In the genomic region with DNA sequence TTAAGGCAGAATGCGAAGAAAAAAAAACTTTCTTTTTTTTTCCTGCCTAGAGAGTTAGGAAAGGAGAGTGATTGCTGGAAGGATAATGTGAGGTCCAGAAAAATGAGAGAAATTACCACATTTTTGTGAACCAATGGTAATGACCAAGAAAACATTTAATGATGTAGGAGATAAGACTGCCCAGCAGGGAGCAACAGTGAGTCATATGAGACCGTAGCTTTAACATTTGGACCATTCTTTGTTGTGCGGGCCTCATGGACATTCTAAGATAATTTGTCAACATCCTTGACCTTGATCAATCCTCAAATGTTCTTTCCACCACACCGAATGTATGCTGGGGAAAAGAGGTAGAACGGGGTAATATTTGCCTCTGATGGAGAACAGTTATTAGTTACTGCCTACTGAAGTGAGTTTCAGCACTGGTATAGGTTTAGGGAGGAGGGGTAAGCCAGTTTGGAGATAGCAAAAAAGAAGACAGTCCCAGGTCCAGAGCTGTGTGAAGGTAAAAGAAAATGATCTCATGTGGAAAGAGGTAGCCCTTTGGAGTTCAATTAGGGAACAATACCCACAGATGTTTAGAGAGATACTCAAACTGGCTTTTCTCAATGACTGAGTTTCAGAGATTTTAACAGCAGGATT, we compare ENCODE assay signal across 9 mouse cellular contexts. TPM values are rescaled to one million over a fixed set of nuclear protein-coding genes. Genes with fewer than 3 reads are reported as not detected.
DNase-seq lines count a peak whose midpoint lies in the region; ATAC-seq lines count a peak whose summit lies in the region.
"Had no signal": no experiment of that assay in that cellular context is flagged by ENCODE, and none has a peak within 500 bp of the region (broad histone marks: within the 10 kb centered on the region; RNA-seq: fewer than 3 reads in every experiment).

No protein-coding gene starts in this region.

- H3K9me3 ChIP-seq in forebrain, embryonic 12.5 days, result no peaks in the 10 kb centered on the region
- no peaks in the 10 kb centered on the region for H3K9me3 ChIP-seq in forebrain, embryonic 11.5 days (ENCODE audit: control insufficient read depth, low read length)
- H3K9me3 ChIP-seq: neural tube, embryonic 13.5 days had no signal

- H3K4me3 ChIP-seq in forebrain, embryonic 12.5 days (replicated peaks), result no peak overlapping the region
- no peak overlapping the region for H3K4me3 ChIP-seq in forebrain, embryonic 11.5 days (ENCODE audit: low read depth, low read length)
- H3K4me3 ChIP-seq: neural tube, embryonic 13.5 days had no signal

- no peaks in the 10 kb centered on the region for H3K4me1 ChIP-seq in forebrain, embryonic 12.5 days
- no peaks in the 10 kb centered on the region for H3K4me1 ChIP-seq in forebrain, embryonic 11.5 days (replicated peaks; ENCODE audit: control insufficient read depth, insufficient read depth, low read length)
- H3K4me1 ChIP-seq: neural tube, embryonic 13.5 days had no signal

- peaks cover 32% of the 10 kb centered on the region for H3K36me3 ChIP-seq in forebrain, embryonic 12.5 days (replicated peaks)
- no peaks in the 10 kb centered on the region; the same call in 1 of the 2 replicates for H3K36me3 ChIP-seq in forebrain, embryonic 11.5 days (ENCODE audit: control insufficient read depth, insufficient read depth, low read length)

- no peaks in the 10 kb centered on the region for H3K27me3 ChIP-seq in forebrain, embryonic 12.5 days
- H3K27me3 ChIP-seq in forebrain, embryonic 11.5 days (ENCODE audit: control insufficient read depth, insufficient read depth, low read length), result no peaks in the 10 kb centered on the region
- H3K27me3 ChIP-seq: neural tube, embryonic 13.5 days had no signal

- no peak overlapping the region for H3K27ac ChIP-seq in forebrain, embryonic 12.5 days
- H3K27ac ChIP-seq in forebrain, embryonic 11.5 days (ENCODE audit: low read depth, low read length), result no peak overlapping the region
- H3K27ac ChIP-seq: neural tube, embryonic 13.5 days had no signal

- H3K4me2 ChIP-seq in forebrain, embryonic 12.5 days, result no peak overlapping the region
- no peak overlapping the region for H3K4me2 ChIP-seq in forebrain, embryonic 11.5 days (ENCODE audit: low read depth, low read length, severe bottlenecking)
- H3K4me2 ChIP-seq: neural tube, embryonic 13.5 days had no signal

- no peak overlapping the region for H3K9ac ChIP-seq in forebrain, embryonic 12.5 days
- H3K9ac ChIP-seq in forebrain, embryonic 11.5 days (ENCODE audit: low read length), result no peak overlapping the region
- H3K9ac ChIP-seq: neural tube, embryonic 13.5 days had no signal

- no peak for DNase-seq in forebrain, embryonic 11.5 days (ENCODE audit: low spot score)
- DNase-seq in lung, postnatal 36 days, result peak; percentile 14
- DNase-seq in lung, postnatal 14 days, result no peak
- peak; percentile 0 to 34 for DNase-seq in kidney, postnatal 36 days
- no peak for DNase-seq in thymus, adult 18-20 months
- DNase-seq in urinary bladder, adult 18-20 months (ENCODE audit: low spot score in 2 of 2), result no peak

- WGBS in forebrain, embryonic 12.5 days, result 82% methylated on average over 5 of the region's 5 CpGs
- WGBS in forebrain, embryonic 11.5 days, result 83% methylated on average over 5 of the region's 5 CpGs

- peak; percentile 60; the same call in 1 of the 2 replicates for ATAC-seq in forebrain, embryonic 12.5 days (ENCODE audit: low FRiP score)
- no peak for ATAC-seq in forebrain, embryonic 11.5 days (replicated peaks; ENCODE audit: low FRiP score)
- peak; percentile 79; the same call in 1 of the 2 replicates for ATAC-seq in common myeloid progenitor, adult 5-6 weeks (replicated peaks; ENCODE audit: low read depth, poor library complexity, severe bottlenecking)

RNA-seq across cellular contexts. Expression of a gene that starts 24.9 kb away (rescaled TPM):
- polyA plus RNA-seq in forebrain, embryonic 12.5 days (2016; fragmentation: Nextera tagmentation; extraction: Ambion mirVana), result 64.1 and 68.2 TPM in 2 replicates
- 68.7 and 74.6 TPM in 2 replicates for polyA plus RNA-seq in forebrain, embryonic 11.5 days (2014; fragmentation: Nextera tagmentation; extraction: Ambion mirVana)
- total RNA-seq in common myeloid progenitor, adult 5-6 weeks (2017), result 73.0 and 98.0 TPM in 2 replicates

RNA-seq across cellular contexts. Expression of a gene that starts 54.3 kb away (rescaled TPM):
- 53.7 and 59.4 TPM in 2 replicates for polyA plus RNA-seq in forebrain, embryonic 12.5 days (2016; fragmentation: Nextera tagmentation; extraction: Ambion mirVana)
- 46.2 and 51.7 TPM in 2 replicates for polyA plus RNA-seq in forebrain, embryonic 11.5 days (2014; fragmentation: Nextera tagmentation; extraction: Ambion mirVana)
- total RNA-seq in common myeloid progenitor, adult 5-6 weeks (2017), result 29.0 and 30.5 TPM in 2 replicates

Comparison
In these comparisons a context has a peak if more than half of its experiments do, and no peak if none do; other contexts are left out.
1. DNase-seq: peak in lung, postnatal 36 days (single experiment) and kidney, postnatal 36 days (2 of 2); none in forebrain, embryonic 11.5 days (single experiment), lung, postnatal 14 days (single experiment), thymus, adult 18-20 months (0 of 2) and urinary bladder, adult 18-20 months (0 of 2).